Mouse (Mus musculus) stomach, postnatal 0 days (tissue): ENCODE measurements around the gene Atp6v1fnb.

ENCODE experiments used
- CTCF ChIP-seq: IDR thresholded peaks from 2 replicates; pipeline ENCODE4 v1.5.1; 2016; ENCODE audit warnings: antibody characterized with exemption, low read depth, mild to moderate bottlenecking, moderate library complexity
- EP300 ChIP-seq: optimal IDR thresholded peaks from 2 replicates; pipeline ENCODE3; 2016; ENCODE audit warnings: antibody characterized with exemption

DNA sequence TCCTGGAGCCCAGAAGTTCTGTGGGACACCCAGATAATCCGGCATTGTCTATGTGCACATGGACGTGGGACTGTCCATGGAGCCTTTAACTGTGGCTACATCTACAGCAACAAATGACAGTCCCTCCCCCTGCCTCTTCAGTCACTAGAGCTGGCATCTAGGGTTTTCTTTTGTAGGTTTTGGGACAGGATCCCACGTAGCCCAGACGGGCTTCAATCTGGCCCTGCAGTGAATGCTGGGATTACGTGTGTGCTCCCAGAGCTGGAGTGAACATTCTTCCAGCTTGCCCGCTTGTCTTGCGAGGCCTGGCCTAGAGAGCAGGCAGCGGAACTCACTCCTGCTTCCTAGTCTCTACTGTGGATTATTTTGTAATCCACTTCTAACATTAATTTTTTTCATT, 46.1 kb upstream of the Atp6v1fnb start:
- TF ChIP-seq CTCF (no peak), EP300 (no peak)
